Mouse (Mus musculus): Measurements from ENCODE around the gene Neurl2.
"Not testable (repeated sequence)": the region's sequence is repeated elsewhere in the genome, so short reads cannot be mapped to it uniquely, and the experiment has no call there.

Gene Neurl2

DNA sequence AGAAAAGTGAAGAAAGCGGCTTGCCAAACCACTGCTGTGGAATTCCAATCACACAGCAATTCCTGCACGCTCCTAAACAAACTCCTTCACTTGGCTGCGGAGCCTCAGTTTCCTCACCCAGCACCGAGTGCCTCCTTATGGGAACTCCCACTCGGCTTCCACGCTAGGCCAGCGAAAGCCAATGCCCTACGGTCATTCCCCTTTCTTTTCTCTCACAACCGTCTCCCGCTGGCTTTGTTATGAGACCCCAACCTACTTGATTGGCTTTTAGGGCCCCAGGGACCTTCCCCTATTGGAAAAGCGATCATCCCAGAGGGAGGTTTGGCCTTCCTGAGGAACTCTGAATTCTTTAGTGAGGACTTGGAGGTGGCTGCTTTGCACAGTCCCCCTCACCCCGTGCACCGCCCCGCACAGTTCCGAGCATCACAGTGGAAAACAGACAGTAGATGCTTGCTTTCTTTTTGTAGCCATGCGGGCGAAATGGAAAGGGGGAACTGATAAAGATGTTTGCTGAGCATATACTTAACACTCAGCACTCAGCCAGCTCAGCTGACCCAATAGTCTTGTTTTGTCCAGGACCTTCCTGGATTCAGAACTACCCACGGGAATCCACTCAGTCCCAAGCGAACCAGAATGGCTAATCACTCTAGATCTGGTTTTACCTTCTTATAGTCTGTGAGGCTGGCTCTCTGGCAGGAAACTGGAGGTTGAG is 24.7 kb upstream of the Neurl2 start:
- no peak for DNase-seq

- peak; percentile 48 for DNase-seq
Measured at GRCm38 (mm10) chr2:164857101-164857821, 24.0 kb upstream of the Neurl2 start, which contains the start of gene Pltp. Gene Pltp (minus strand): TSS chr2:164857711.

GRCm38 (mm10) chr2:164856309-164857100 is 23.2 kb upstream of the Neurl2 start:
- no peak for DNase-seq

- not testable (repeated sequence) for DNase-seq
Measured at GRCm38 (mm10) chr2:164855572-164855971, 22.3 kb upstream of the Neurl2 start.

DNA sequence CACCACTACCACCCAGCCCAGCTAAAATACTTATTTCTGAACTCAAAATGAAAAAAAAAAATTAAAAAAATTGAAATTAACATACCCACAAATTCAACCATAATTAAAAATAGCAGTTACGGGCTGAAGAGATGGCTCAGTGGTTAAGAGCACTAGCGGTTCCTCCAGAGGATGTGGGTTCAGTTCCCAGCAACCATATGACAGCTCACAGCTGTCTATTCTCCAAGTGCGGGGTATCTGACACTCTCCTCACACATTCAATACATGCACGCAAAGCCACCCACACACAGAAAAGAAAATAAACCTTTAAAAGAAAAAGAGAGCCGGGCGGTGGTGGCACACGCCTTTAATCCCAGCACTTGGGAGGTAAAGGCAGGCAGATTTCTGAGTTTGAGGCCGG is 16.8 kb upstream of the Neurl2 start:
- no peak for DNase-seq

DNA sequence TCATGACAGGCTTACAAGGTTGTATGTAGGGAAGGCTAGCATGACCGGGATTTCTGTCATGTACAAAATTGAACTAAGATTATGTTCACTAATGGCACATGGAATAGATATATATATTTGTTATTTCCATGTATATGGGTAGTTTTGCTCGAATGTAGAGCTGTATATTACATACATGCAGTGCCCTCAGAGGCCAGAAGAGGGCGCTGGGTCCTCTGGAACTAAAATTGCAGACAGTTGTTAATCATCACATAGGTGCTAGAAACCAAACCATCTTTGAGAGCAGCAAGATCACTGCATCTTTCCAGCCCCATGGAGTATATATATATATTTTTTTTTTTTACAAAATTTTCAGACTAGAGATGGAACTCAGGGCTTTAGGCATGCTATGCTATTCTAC is 12.5 kb upstream of the Neurl2 start:
- DNase-seq = no peak

- DNase-seq = no peak
Measured at GRCm38 (mm10) chr2:164835164-164835563, 1.9 kb upstream of the Neurl2 start.

DNA sequence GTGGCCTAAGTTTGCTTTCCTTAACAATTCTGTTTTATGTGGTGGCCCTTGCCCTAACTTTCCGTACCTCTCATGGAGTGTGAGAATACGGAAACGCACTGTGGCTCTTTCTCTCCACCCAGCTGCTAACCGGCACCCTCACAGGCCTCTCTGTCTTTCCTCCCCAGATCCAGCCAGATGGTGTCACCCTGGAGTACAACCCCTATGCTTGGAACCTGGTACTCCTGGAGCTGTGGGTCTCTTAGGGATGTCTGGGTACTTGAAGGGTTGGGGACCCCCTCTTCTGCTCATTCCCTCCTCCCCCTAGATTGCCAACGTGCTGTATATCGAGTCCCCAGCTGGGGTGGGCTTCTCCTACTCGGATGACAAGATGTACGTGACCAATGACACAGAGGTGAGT is 1.3 kb upstream of the Neurl2 start:
- peak; percentile 52 for DNase-seq

DNA sequence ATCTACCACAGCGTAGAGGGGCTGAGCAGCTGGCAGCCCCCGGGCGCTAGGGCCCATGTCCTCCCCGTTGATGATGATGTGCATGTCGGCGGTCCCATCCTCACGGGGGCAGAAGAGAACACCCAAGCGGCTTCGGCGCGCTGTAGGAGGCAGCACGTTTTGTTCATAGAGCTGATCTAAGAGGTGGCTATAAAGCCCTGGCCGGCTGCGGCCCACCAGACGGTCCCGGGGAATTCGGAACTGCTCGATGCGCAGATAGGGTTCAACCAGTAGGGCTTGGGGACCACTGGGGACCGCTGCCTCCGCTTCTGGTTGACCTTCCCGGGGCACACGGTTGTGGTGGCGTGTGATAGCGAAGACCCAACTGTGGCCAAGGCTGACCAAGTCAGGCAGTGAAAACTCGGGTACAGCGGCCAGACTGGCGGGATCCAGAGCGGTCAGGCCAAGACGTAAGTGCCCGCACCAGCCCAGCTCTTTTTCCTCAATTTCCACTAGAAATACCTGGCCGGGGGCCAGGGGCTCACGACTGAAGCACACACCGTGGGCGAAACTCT is 431 bp downstream of the Neurl2 start, which contains the start of gene Ctsa:
Gene Ctsa, plus strand, starts transcription at position 126 of the 554 bp plus-strand sequence.
- DNase-seq = peak; percentile 81

DNA sequence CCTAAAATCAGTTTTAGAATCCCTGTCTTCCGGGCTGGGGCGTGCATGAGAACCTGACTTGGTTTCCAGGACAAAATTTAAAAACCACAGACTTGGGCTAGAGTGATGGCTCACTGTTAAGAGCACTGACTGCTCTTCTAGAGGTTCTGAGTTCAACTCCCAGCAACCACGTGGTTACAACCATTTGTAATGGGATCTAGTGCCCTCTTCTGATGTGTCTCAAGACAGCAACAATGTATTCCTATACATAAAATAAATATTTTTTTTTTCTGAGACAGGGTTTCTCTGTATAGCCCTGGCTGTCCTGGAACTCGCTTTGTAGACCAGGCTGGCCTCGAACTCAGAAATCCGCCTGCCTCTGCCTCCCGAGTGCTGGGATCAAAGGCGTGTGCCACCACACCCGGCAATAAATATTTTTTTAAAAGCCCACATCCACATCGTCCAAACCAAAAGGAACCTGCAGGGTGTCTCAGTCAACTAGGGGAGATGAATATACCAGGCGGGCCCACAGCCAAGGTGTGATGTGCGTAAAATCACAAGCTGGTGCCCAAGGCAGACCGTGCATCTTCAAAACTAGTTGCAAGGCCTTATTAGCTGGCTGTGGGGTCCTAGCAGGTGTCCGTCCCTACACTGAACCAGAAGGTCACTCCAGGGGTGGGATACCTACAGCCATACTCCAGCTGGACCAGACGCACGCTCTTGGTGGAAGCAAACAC is 1.1 kb downstream of the Neurl2 start:
- no peak for DNase-seq

- DNase-seq = no peak
Measured at GRCm38 (mm10) chr2:164831029-164831428, 2.2 kb downstream of the Neurl2 start.

DNA sequence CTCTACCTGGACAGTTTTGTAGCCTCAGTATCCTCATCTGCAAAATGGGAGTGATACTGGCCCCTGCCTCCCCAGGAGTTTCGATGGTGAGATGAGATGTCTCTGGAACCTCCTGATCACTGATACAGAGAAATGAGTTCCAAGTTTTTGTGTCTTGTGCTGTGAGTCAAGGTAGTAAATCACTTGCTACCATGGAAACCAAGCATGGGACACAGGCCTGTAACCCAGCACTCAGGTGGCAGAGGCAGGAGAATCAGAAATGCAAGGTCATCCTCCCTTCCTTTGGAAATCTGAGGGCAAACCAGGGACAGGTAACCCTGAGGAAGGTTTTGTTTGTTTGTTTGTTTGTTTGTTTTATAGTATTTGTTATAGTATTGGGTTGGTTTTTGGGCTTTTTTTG is 4.2 kb downstream of the Neurl2 start:
- no peak for DNase-seq

DNA sequence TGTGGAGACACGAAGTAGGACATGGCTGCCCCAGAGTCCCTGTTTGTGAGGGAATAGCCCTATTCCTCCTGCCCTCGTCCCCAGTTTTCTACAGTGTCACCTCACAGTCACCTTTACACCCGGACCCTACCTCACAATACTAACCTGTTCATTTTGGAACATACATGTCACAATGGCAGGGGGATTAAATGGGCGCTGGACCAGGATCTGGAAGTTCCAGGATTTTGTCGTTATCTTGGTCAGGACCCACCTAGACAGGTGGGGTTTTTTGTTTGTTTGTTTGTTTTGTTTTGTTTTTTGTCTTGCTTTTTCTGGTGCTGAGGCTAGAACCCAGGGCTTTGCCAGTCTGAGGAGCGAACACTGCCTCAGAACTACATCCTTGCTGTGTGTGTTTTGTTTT is 4.8 kb downstream of the Neurl2 start, which contains the start of gene Spata25:
Gene Spata25, minus strand, starts transcription at position 101 of the 400 bp plus-strand sequence.
- DNase-seq = no peak

DNA sequence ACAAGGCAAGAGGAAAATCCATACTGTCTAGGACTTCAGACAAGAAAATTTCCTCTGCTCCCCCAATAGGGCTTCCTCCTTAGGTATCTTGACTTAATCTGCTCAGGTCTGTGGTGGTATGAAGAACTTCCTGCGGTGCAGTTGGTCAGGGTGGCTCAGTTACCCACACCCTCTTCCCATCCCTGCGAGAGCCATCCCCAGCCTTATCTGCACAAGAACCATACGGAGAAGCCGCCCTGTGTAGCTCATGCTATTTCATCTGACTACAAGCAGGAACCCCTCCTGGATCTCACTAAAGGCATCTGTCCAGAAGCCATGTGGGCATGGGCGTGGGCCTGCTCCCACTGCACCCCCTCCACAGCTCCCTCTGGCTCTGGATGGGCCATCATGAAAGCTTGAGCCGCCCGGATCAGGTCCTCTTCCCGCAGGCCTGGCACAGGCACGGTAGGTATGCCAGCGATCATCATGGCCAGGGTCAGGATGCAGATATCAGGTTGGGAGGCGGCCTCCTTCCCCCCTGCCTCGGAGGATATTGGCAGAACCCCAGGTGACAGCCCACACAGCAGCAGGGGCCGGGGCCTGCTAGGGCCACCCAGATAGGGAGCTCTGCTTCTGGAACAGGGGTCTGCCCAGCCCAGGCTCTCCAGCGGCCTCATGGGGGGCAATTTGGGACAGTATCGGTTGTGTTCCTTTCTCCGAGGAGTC is 6.0 kb downstream of the Neurl2 start:
- no peak for DNase-seq

DNA sequence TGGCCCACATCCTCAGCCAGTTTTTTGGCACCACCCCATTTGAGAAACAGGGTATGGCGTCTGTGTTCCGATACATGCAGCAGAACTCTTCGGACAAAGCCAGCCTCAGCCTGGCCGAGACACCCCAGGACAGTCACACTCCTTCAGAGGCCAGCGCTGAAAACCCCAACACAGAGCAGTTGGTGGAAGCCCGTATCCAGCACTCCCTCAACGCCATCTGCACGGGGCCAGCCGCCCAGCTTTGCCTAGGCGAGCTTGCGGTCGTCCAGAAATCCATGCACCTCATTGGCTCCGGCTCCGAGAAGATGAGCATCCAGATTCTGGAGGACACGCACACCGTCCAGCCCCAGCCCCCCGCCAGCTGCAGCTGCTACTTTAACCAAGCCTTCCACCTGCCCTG is 7.7 kb downstream of the Neurl2 start:
- no peak for DNase-seq

GRCm38 (mm10) chr2:164823969-164824368 is 9.3 kb downstream of the Neurl2 start:
- no peak for DNase-seq

- no peak for DNase-seq
Measured at GRCm38 (mm10) chr2:164823181-164823585, 10.1 kb downstream of the Neurl2 start.

GRCm38 (mm10) chr2:164822636-164823165 is 10.6 kb downstream of the Neurl2 start, which contains the start of gene Zswim1:
Gene Zswim1 (plus strand): TSS chr2:164822686.
- DNase-seq = peak; percentile 99

DNA sequence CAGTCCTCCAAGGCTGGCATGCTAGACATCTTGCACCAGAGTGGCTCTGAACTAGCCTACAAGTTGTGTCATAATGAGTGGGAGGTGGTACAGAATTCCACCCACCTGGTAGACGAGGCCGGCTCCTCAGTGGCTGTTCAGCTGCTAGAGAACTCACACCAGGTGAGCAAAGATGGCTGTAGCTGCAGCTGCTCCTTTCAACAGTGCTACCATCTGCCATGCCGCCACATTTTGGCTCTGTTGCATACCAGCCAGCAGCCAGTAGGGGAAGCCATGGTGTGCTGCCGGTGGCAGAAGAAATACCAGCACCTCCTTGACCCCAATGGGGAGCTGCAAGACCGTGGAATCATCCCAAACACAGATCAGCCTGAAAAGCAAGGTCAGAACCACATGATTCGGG is 12.2 kb downstream of the Neurl2 start:
- peak; percentile 56 for DNase-seq

DNA sequence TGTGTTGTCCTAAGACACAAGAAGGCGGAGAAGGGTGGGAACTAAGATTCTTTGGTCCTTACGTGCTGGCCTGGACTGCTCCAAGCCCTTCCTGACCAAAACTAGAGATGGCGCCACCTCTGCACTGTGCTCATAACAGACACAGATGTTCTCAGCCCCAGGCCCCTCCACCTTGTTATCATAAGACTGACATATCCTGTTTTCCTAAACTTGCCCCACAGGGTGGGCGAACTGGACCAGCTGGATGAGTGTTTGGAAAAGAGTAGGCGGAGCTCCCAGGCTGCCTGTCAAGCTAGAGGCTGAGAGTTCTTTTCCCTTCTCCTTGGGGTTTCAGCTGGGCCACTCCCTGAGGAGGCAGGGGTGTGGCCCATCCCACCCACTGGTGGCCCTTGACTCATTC is 15.6 kb downstream of the Neurl2 start:
- no peak for DNase-seq

DNA sequence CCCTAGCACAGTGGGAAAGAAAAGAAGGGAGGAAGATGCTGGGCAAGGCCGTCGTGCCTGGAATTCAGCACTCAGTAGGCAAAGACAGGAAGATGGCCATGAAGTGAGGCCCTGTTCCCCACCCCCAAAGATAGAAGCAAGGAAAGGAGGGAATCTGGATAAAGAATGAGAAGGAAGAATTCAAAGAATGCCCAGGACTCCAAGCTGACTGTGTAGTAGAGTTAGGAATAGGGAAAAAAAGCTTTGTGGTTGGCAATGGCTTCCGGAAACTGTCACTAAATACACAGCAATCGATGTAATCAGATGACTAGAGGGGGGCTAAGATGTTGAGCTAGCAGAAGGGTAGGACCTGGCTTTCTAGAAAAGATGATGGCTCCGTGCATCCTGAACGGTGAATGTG is 16.1 kb downstream of the Neurl2 start:
- no peak for DNase-seq
